Mouse (Mus musculus) embryonic facial prominence, embryonic 12.5 days (tissue): ENCODE results near the gene Tns3. TPM values are rescaled to one million over a fixed set of nuclear protein-coding genes. Genes with fewer than 3 reads are reported as not detected.

Experiments
- ATAC-seq: fragments of 200-750 bp; cut with Nextera tagmentation; 2 replicates; pipeline ENCODE4 v1.8.0; 2017; ENCODE audit not compliant: insufficient number of reproducible peaks, insufficient read depth, low FRiP score, low TSS enrichment
- H3K27ac ChIP-seq: fragments of 300-500 bp; sonication (generic); 2 replicates; pipeline ENCODE4 v1.5.1; 2016; ENCODE audit warnings: mild to moderate bottlenecking
- H3K27me3 ChIP-seq: fragments of 300-500 bp; sonication (generic); 2 replicates; pipeline ENCODE4 v1.6.1; 2016; ENCODE audit warnings: mild to moderate bottlenecking, moderate library complexity
- H3K36me3 ChIP-seq: fragments of 300-500 bp; sonication (generic); 2 replicates; pipeline ENCODE4 v1.6.1; 2016; ENCODE audit warnings: mild to moderate bottlenecking
- H3K4me1 ChIP-seq: fragments of 300-500 bp; sonication (generic); 2 replicates; pipeline ENCODE4 v1.6.1; 2016
- H3K4me2 ChIP-seq: fragments of 300-500 bp; sonication (generic); replicated peaks from 2 replicates; pipeline ENCODE4 v1.6.1; 2016; ENCODE audit warnings: mild to moderate bottlenecking, moderate library complexity
- H3K4me3 ChIP-seq: fragments of 300-500 bp; sonication (generic); 2 replicates; pipeline ENCODE4 v1.5.1; 2016; ENCODE audit warnings: mild to moderate bottlenecking
- H3K9ac ChIP-seq: fragments of 300-500 bp; sonication (generic); 2 replicates; pipeline ENCODE4 v1.6.1; 2016; ENCODE audit warnings: mild to moderate bottlenecking, moderate library complexity
- H3K9me3 ChIP-seq: fragments of 300-500 bp; sonication (generic); 2 replicates; pipeline ENCODE4 v1.6.1; 2016; ENCODE audit warnings: mild to moderate bottlenecking, moderate library complexity
- WGBS: fragments of 180-500 bp; shearing (Covaris S2); methylation state at CpG from one replicate; pipeline ENCODE4 v1.1.7; 2016; 5-methylcytosine and 5-hydroxymethylcytosine counted together
- polyA plus RNA-seq: library from polyadenylated mRNA; unstranded; fragments of >200 nt; fragmentation: Nextera tagmentation; extraction: Ambion mirVana; gene quantifications from 2 replicates; pipeline ENCODE4 v1.2.1, GENCODE M21; 2016

The Tns3 gene
- polyA plus RNA-seq, 1 experiment from 2014 or later = 33.0 TPM

GRCm38 (mm10) chr11:8607123-8607522 lies 57.2 kb downstream of the Tns3 start:
- no peak overlapping the region for H3K27ac ChIP-seq
- no peaks in the 10 kb centered on the region for H3K27me3 ChIP-seq
- no peak for ATAC-seq
- H3K9me3 ChIP-seq = no peaks in the 10 kb centered on the region
- peaks cover 14% of the 10 kb centered on the region for H3K4me1 ChIP-seq
- H3K4me2 ChIP-seq = no peak overlapping the region
- H3K4me3 ChIP-seq = no peak overlapping the region
- H3K9ac ChIP-seq = no peak overlapping the region
- peaks cover 25% of the 10 kb centered on the region for H3K36me3 ChIP-seq
- WGBS = 93% methylated on average over 1 of the region's 1 CpGs

- H3K27ac ChIP-seq = no peak overlapping the region
- H3K27me3 ChIP-seq = no peaks in the 10 kb centered on the region
- ATAC-seq = no peak
- H3K4me1 ChIP-seq = peaks cover 23% of the 10 kb centered on the region
- H3K9ac ChIP-seq = no peak overlapping the region
- H3K4me3 ChIP-seq = no peak overlapping the region
- no peak overlapping the region for H3K4me2 ChIP-seq
- peaks cover 20% of the 10 kb centered on the region for H3K36me3 ChIP-seq
- H3K9me3 ChIP-seq = no peaks in the 10 kb centered on the region
- WGBS = 81% methylated on average over 10 of the region's 10 CpGs
Measured at GRCm38 (mm10) chr11:8604789-8605569, 59.4 kb downstream of the Tns3 start.

GRCm38 (mm10) chr11:8602606-8603005 lies 61.7 kb downstream of the Tns3 start:
- Histone ChIP-seq H3K27ac (0 out of 2 replicates have a peak overlapping the region, but pooled peaks have one; percentile 11), H3K4me2 (no peak overlapping the region), H3K9me3 (no peaks in the 10 kb centered on the region), H3K9ac (no peak overlapping the region), H3K36me3 (peaks cover 36% of the 10 kb centered on the region), H3K27me3 (no peaks in the 10 kb centered on the region), H3K4me3 (no peak overlapping the region), H3K4me1 (peaks cover 17% of the 10 kb centered on the region)
- WGBS = 84% methylated on average over 1 of the region's 1 CpGs
- ATAC-seq = no peak

GRCm38 (mm10) chr11:8601411-8601821 lies 62.9 kb downstream of the Tns3 start:
- peak overlapping the region; percentile 63 for H3K27ac ChIP-seq
- no peak overlapping the region for H3K4me2 ChIP-seq
- H3K9me3 ChIP-seq = no peaks in the 10 kb centered on the region
- peaks cover 17% of the 10 kb centered on the region for H3K4me1 ChIP-seq
- no peak overlapping the region for H3K4me3 ChIP-seq
- no peaks in the 10 kb centered on the region for H3K27me3 ChIP-seq
- no peak overlapping the region for H3K9ac ChIP-seq
- ATAC-seq = no peak
- 33% methylated on average over 7 of the region's 7 CpGs for WGBS
- H3K36me3 ChIP-seq = peaks cover 44% of the 10 kb centered on the region

- 58% methylated on average over 5 of the region's 5 CpGs for WGBS
- Histone ChIP-seq H3K4me1 (peaks cover 4% of the 10 kb centered on the region; the same call in 1 of the 2 replicates), H3K4me3 (no peak overlapping the region), H3K9ac (no peak overlapping the region), H3K36me3 (peaks cover 51% of the 10 kb centered on the region), H3K9me3 (no peaks in the 10 kb centered on the region), H3K27ac (no peak overlapping the region), H3K27me3 (no peaks in the 10 kb centered on the region), H3K4me2 (no peak overlapping the region)
- no peak for ATAC-seq
Measured at GRCm38 (mm10) chr11:8595642-8596041, 68.7 kb downstream of the Tns3 start.

- Histone ChIP-seq H3K9ac (no peak overlapping the region), H3K36me3 (peaks cover 38% of the 10 kb centered on the region), H3K27me3 (no peaks in the 10 kb centered on the region), H3K4me2 (no peak overlapping the region), H3K9me3 (no peaks in the 10 kb centered on the region), H3K27ac (no peak overlapping the region), H3K4me3 (no peak overlapping the region), H3K4me1 (no peaks in the 10 kb centered on the region)
- WGBS = 93% methylated on average over 3 of the region's 3 CpGs
- ATAC-seq = no peak
Measured at GRCm38 (mm10) chr11:8593172-8593571, 71.2 kb downstream of the Tns3 start.

- Histone ChIP-seq H3K9me3 (no peaks in the 10 kb centered on the region), H3K36me3 (peaks cover 20% of the 10 kb centered on the region), H3K27me3 (no peaks in the 10 kb centered on the region), H3K4me1 (peaks cover 5% of the 10 kb centered on the region; the same call in 1 of the 2 replicates), H3K4me3 (no peak overlapping the region), H3K9ac (no peak overlapping the region), H3K4me2 (no peak overlapping the region), H3K27ac (no peak overlapping the region)
- no peak for ATAC-seq
- 84% methylated on average over 5 of the region's 5 CpGs for WGBS
Measured at GRCm38 (mm10) chr11:8591271-8591670, 73.1 kb downstream of the Tns3 start.

- H3K9me3 ChIP-seq = no peaks in the 10 kb centered on the region
- ATAC-seq = no peak
- no peak overlapping the region for H3K4me3 ChIP-seq
- no peak overlapping the region for H3K9ac ChIP-seq
- peaks cover 14% of the 10 kb centered on the region for H3K4me1 ChIP-seq
- H3K27ac ChIP-seq = no peak overlapping the region
- no peak overlapping the region for H3K4me2 ChIP-seq
- WGBS = 72% methylated on average over 9 of the region's 9 CpGs
- H3K27me3 ChIP-seq = no peaks in the 10 kb centered on the region
- H3K36me3 ChIP-seq = peaks cover 14% of the 10 kb centered on the region
Measured at GRCm38 (mm10) chr11:8589226-8589905, 75.0 kb downstream of the Tns3 start.

- ATAC-seq = no peak
- H3K36me3 ChIP-seq = peaks cover 14% of the 10 kb centered on the region
- 86% methylated on average over 3 of the region's 3 CpGs for WGBS
Measured at GRCm38 (mm10) chr11:8587941-8588340, 76.4 kb downstream of the Tns3 start.

GRCm38 (mm10) chr11:8586996-8587644 lies 77.2 kb downstream of the Tns3 start:
- Histone ChIP-seq H3K36me3 (peaks cover 14% of the 10 kb centered on the region), H3K9ac (no peak overlapping the region), H3K27me3 (no peaks in the 10 kb centered on the region), H3K27ac (0 out of 2 replicates have a peak overlapping the region, but pooled peaks have one; percentile 12), H3K9me3 (no peaks in the 10 kb centered on the region), H3K4me2 (no peak overlapping the region), H3K4me1 (peaks cover 14% of the 10 kb centered on the region), H3K4me3 (no peak overlapping the region)
- 52% methylated on average over 10 of the region's 10 CpGs for WGBS
- no peak for ATAC-seq

More at GRCm38 (mm10) chr11:8587941-8588340, 76.4 kb downstream of the Tns3 start:
- H3K9ac ChIP-seq = no peak overlapping the region
- no peaks in the 10 kb centered on the region for H3K9me3 ChIP-seq
- H3K4me2 ChIP-seq = no peak overlapping the region
- no peak overlapping the region for H3K4me3 ChIP-seq
- peaks cover 14% of the 10 kb centered on the region for H3K4me1 ChIP-seq
- 0 out of 2 replicates have a peak overlapping the region, but pooled peaks have one; percentile 12 for H3K27ac ChIP-seq
- H3K27me3 ChIP-seq = no peaks in the 10 kb centered on the region

- H3K4me1 ChIP-seq = peaks cover 14% of the 10 kb centered on the region
- H3K36me3 ChIP-seq = peaks cover 18% of the 10 kb centered on the region
- H3K27me3 ChIP-seq = no peaks in the 10 kb centered on the region
- H3K9me3 ChIP-seq = no peaks in the 10 kb centered on the region
- H3K4me2 ChIP-seq = no peak overlapping the region
- no peak overlapping the region for H3K9ac ChIP-seq
- no peak overlapping the region for H3K4me3 ChIP-seq
- ATAC-seq = no peak
- no peak overlapping the region for H3K27ac ChIP-seq
- 72% methylated on average over 2 of the region's 2 CpGs for WGBS
Measured at GRCm38 (mm10) chr11:8586374-8586773, 78.0 kb downstream of the Tns3 start.
